Mouse (Mus musculus) cerebellum, adult 2 months (tissue): ENCODE measurements around the gene Gm49380.

ENCODE experiments used
- CTCF ChIP-seq: fragments of 200-500 bp; IDR thresholded peaks from 2 replicates; pipeline ENCODE4 v1.5.1; 2011; ENCODE audit warnings: low read depth, mild to moderate bottlenecking, control low read depth, low read length, moderate library complexity, borderline replicate concordance; ENCODE audit not compliant: insufficient read depth
- POLR2A ChIP-seq: fragments of 200-500 bp; IDR thresholded peaks from 2 replicates; pipeline ENCODE4 v1.6.1; 2011; ENCODE audit warnings: low read length, control low read depth, borderline replicate concordance; ENCODE audit not compliant: insufficient read depth

DNA sequence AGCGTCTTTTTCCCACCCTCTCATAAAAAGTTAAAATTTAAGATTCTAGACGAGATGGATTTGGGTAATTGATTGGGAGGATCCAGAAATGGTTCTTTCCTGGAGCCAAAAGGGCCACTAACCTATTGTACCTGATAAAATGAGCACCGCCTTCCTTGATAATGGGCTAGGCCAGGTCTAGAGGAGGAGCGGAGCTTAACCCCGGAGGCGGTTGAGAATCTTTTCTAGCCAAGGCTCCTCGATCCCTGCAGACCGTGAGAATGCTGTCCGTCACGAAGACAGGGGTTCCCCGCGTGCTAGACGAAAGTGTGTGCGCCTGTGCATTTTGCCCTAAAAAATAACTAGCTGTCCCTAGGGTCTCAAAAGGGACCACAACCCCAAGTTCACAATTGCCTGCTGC is 29.1 kb downstream of the Gm49380 start:
- TF ChIP-seq CTCF (no peak), POLR2A (no peak)
